Mouse (Mus musculus): Measurements from ENCODE around the gene Wsb2. TPM values are rescaled to one million over a fixed set of nuclear protein-coding genes. Genes with fewer than 3 reads are reported as not detected.
A peak's percentile ranks its signal among the peaks of the same experiment; 100 is the strongest.
"Not testable (repeated sequence)": the region's sequence is repeated elsewhere in the genome, so short reads cannot be mapped to it uniquely, and the experiment has no call there.

Gene Wsb2
- polyA plus RNA-seq, 1 experiment from 2014 or later: 299 TPM

- WGBS: 84% methylated on average over 6 of the region's 6 CpGs
- Histone ChIP-seq H3K9ac (replicated peaks) (no peak overlapping the region), H3K9me3 (replicated peaks) (no peaks in the 10 kb centered on the region), H3K27ac (replicated peaks) (no peak overlapping the region), H3K27me3 (replicated peaks) (no peaks in the 10 kb centered on the region), H3K4me2 (no peak overlapping the region), H3K4me3 (replicated peaks) (no peak overlapping the region), H3K36me3 (no peaks in the 10 kb centered on the region; the same call in 1 of the 2 replicates), H3K4me1 (no peaks in the 10 kb centered on the region)
- ATAC-seq (ENCODE audit: low FRiP score): no peak
Observed at GRCm38 (mm10) chr5:117340081-117340480, 17.0 kb upstream of the Wsb2 start.

DNA sequence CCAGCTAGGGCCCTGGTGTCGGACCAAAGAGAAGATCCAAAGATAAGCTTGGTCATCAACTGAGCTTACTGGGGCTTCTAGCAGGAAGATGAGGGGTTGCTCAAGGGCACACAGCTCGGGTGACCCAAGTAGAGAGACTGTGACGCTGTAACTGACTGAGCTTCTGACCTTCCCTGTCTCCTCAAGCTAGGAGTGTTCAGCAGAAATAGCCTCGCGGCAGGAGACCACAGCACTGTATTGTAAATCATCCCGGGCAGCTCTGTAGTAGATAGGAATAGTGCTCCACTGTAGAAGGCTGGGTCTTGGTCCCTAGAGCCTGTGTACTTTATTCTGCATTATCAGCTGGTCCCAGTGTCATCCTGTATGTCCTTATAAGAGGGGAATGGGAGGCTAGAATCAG is 15.2 kb upstream of the Wsb2 start:
- Histone ChIP-seq H3K9me3 (replicated peaks) (no peaks in the 10 kb centered on the region), H3K27me3 (replicated peaks) (no peaks in the 10 kb centered on the region), H3K4me3 (replicated peaks) (no peak overlapping the region), H3K4me1 (no peaks in the 10 kb centered on the region), H3K4me2 (no peak overlapping the region), H3K36me3 (no peaks in the 10 kb centered on the region; the same call in 1 of the 2 replicates), H3K9ac (replicated peaks) (no peak overlapping the region), H3K27ac (replicated peaks) (no peak overlapping the region)
- ATAC-seq (ENCODE audit: low FRiP score): no peak
- WGBS: 80% methylated on average over 6 of the region's 6 CpGs

DNA sequence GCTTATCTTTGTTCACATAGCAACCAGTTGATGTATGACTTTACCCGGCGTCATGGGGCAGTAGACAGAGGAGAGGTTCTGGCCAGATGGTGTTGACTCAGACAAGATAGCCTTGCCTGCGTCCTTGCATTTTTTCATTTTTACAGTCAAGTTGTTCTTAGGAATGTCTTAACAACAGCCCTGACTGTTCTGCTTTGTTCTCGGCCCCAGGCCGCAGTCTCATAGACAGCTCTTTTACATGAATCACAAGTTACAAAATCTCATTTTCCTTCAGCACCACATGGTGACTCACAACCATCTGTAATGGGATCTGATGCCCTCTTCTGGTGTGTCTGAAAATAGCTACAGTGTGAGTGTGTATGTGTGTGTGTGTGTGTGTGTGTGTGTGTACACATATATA is 12.6 kb upstream of the Wsb2 start:
- H3K27ac ChIP-seq (replicated peaks); H3K4me1 ChIP-seq; H3K4me2 ChIP-seq; H3K36me3 ChIP-seq; H3K27me3 ChIP-seq (replicated peaks); H3K9me3 ChIP-seq (replicated peaks); H3K9ac ChIP-seq (replicated peaks); ATAC-seq (ENCODE audit: low FRiP score); H3K4me3 ChIP-seq (replicated peaks): not testable (repeated sequence)
- 85% methylated on average over 5 of the region's 5 CpGs for WGBS

GRCm38 (mm10) chr5:117345432-117345976 is 11.6 kb upstream of the Wsb2 start:
- no peak overlapping the region for H3K9ac ChIP-seq (replicated peaks)
- H3K27me3 ChIP-seq (replicated peaks): no peaks in the 10 kb centered on the region
- no peaks in the 10 kb centered on the region for H3K36me3 ChIP-seq
- H3K27ac ChIP-seq (replicated peaks): no peak overlapping the region
- no peak overlapping the region for H3K4me3 ChIP-seq (replicated peaks)
- ATAC-seq (ENCODE audit: low FRiP score): no peak
- no peak overlapping the region for H3K4me2 ChIP-seq
- no peaks in the 10 kb centered on the region for H3K9me3 ChIP-seq (replicated peaks)
- no peaks in the 10 kb centered on the region for H3K4me1 ChIP-seq
- 84% methylated on average over 5 of the region's 5 CpGs for WGBS

- ATAC-seq (ENCODE audit: low FRiP score): no peak
Observed at GRCm38 (mm10) chr5:117346281-117346680, 10.8 kb upstream of the Wsb2 start.

GRCm38 (mm10) chr5:117347011-117347410 is 10.1 kb upstream of the Wsb2 start:
- no peak overlapping the region for H3K4me2 ChIP-seq
- no peak overlapping the region for H3K9ac ChIP-seq (replicated peaks)
- H3K4me3 ChIP-seq (replicated peaks): no peak overlapping the region
- no peaks in the 10 kb centered on the region for H3K4me1 ChIP-seq
- no peaks in the 10 kb centered on the region for H3K36me3 ChIP-seq
- no peaks in the 10 kb centered on the region for H3K9me3 ChIP-seq (replicated peaks)
- ATAC-seq (ENCODE audit: low FRiP score): no peak
- 87% methylated on average over 5 of the region's 5 CpGs for WGBS
- no peak overlapping the region for H3K27ac ChIP-seq (replicated peaks)
- H3K27me3 ChIP-seq (replicated peaks): no peaks in the 10 kb centered on the region

More at GRCm38 (mm10) chr5:117346281-117346680, 10.8 kb upstream of the Wsb2 start:
- no peaks in the 10 kb centered on the region for H3K36me3 ChIP-seq
- no peak overlapping the region for H3K9ac ChIP-seq (replicated peaks)
- WGBS: 83% methylated on average over 3 of the region's 3 CpGs
- no peaks in the 10 kb centered on the region for H3K4me1 ChIP-seq
- no peak overlapping the region for H3K4me3 ChIP-seq (replicated peaks)
- no peaks in the 10 kb centered on the region for H3K27me3 ChIP-seq (replicated peaks)
- no peak overlapping the region for H3K4me2 ChIP-seq
- no peak overlapping the region for H3K27ac ChIP-seq (replicated peaks)
- no peaks in the 10 kb centered on the region for H3K9me3 ChIP-seq (replicated peaks)

- H3K36me3 ChIP-seq: no peaks in the 10 kb centered on the region
- no peak overlapping the region for H3K27ac ChIP-seq (replicated peaks)
- no peak for ATAC-seq (ENCODE audit: low FRiP score)
- H3K4me1 ChIP-seq: no peaks in the 10 kb centered on the region
- no peak overlapping the region for H3K4me3 ChIP-seq (replicated peaks)
- no peak overlapping the region for H3K9ac ChIP-seq (replicated peaks)
- no peaks in the 10 kb centered on the region for H3K27me3 ChIP-seq (replicated peaks)
- 86% methylated on average over 2 of the region's 2 CpGs for WGBS
- no peak overlapping the region for H3K4me2 ChIP-seq
- no peaks in the 10 kb centered on the region for H3K9me3 ChIP-seq (replicated peaks)
Observed at GRCm38 (mm10) chr5:117347838-117348237, 9.3 kb upstream of the Wsb2 start.

GRCm38 (mm10) chr5:117348279-117348678 is 8.8 kb upstream of the Wsb2 start:
- no peaks in the 10 kb centered on the region for H3K27me3 ChIP-seq (replicated peaks)
- H3K27ac ChIP-seq (replicated peaks): no peak overlapping the region
- no peaks in the 10 kb centered on the region for H3K9me3 ChIP-seq (replicated peaks)
- WGBS: 22% methylated on average over 19 of the region's 19 CpGs
- H3K4me1 ChIP-seq: no peaks in the 10 kb centered on the region
- no peak overlapping the region for H3K9ac ChIP-seq (replicated peaks)
- ATAC-seq (ENCODE audit: low FRiP score): no peak
- H3K4me2 ChIP-seq: peak overlapping the region; percentile 13
- H3K36me3 ChIP-seq: no peaks in the 10 kb centered on the region
- no peak overlapping the region for H3K4me3 ChIP-seq (replicated peaks)

GRCm38 (mm10) chr5:117354121-117354520 is 3.0 kb upstream of the Wsb2 start:
- no peak overlapping the region for H3K4me2 ChIP-seq
- 79% methylated on average over 8 of the region's 8 CpGs for WGBS
- no peak overlapping the region for H3K27ac ChIP-seq (replicated peaks)
- peaks cover 27% of the 10 kb centered on the region for H3K4me1 ChIP-seq
- no peak overlapping the region for H3K4me3 ChIP-seq (replicated peaks)
- no peaks in the 10 kb centered on the region for H3K36me3 ChIP-seq
- no peak for ATAC-seq (ENCODE audit: low FRiP score)
- H3K9me3 ChIP-seq (replicated peaks): no peaks in the 10 kb centered on the region
- no peaks in the 10 kb centered on the region for H3K27me3 ChIP-seq (replicated peaks)
- no peak overlapping the region for H3K9ac ChIP-seq (replicated peaks)

GRCm38 (mm10) chr5:117355648-117356303 is 1.3 kb upstream of the Wsb2 start:
- no peaks in the 10 kb centered on the region for H3K9me3 ChIP-seq (replicated peaks)
- whole genome bisulfite sequencing: 49% methylated on average over 14 of the region's 14 CpGs
- no peak for ATAC-seq (ENCODE audit: low FRiP score)
- no peak overlapping the region for H3K4me3 ChIP-seq (replicated peaks)
- H3K27ac ChIP-seq (replicated peaks): peak overlapping the region; percentile 92
- H3K27me3 ChIP-seq (replicated peaks): no peaks in the 10 kb centered on the region
- H3K4me2 ChIP-seq: peak overlapping the region; percentile 93
- peaks cover 44% of the 10 kb centered on the region for H3K4me1 ChIP-seq
- 0 out of 2 replicates have a peak overlapping the region, but pooled peaks have one; percentile 96 for H3K9ac ChIP-seq (replicated peaks)
- no peaks in the 10 kb centered on the region for H3K36me3 ChIP-seq

GRCm38 (mm10) chr5:117356365-117357128 is 557 bp upstream of the Wsb2 start:
- H3K4me2 ChIP-seq: peak overlapping the region; percentile 93
- H3K4me3 ChIP-seq (replicated peaks): peak overlapping the region; percentile 92
- peak overlapping the region; percentile 92 for H3K27ac ChIP-seq (replicated peaks)
- H3K9ac ChIP-seq (replicated peaks): peak overlapping the region; percentile 96
- H3K4me1 ChIP-seq: peaks cover 49% of the 10 kb centered on the region
- 1% methylated on average over 22 of the region's 24 CpGs for WGBS
- H3K27me3 ChIP-seq (replicated peaks): no peaks in the 10 kb centered on the region
- H3K36me3 ChIP-seq: no peaks in the 10 kb centered on the region
- H3K9me3 ChIP-seq (replicated peaks): no peaks in the 10 kb centered on the region
- ATAC-seq (ENCODE audit: low FRiP score): peak; percentile 51

Measured in neural tube, embryonic 15.5 days (tissue).